Mouse (Mus musculus) CH12.LX (cell line): ENCODE results near the gene Cers6. TPM values are rescaled to one million over a fixed set of nuclear protein-coding genes. Genes with fewer than 3 reads are reported as not detected.

ENCODE experiments used
- DNase-seq: peaks from one replicate; pipeline ENCODE4 v3.0.0-alpha.2; 2013; ENCODE audit errors: extremely low read depth
- H3K27ac ChIP-seq: 2 replicates; pipeline ENCODE4 v1.5.1; 2012; ENCODE audit warnings: low read depth, mild to moderate bottlenecking, control low read depth, moderate library complexity; ENCODE audit not compliant: insufficient read depth
- H3K27me3 ChIP-seq: replicated peaks from 2 replicates; pipeline ENCODE3; 2012; ENCODE audit warnings: inconsistent platforms
- H3K36me3 ChIP-seq, 2 experiments: replicated peaks in 1 of 2; 2 replicates each; pipeline versions ENCODE3 to v1.6.1; 2012; ENCODE audit warnings: inconsistent platforms in 1 of 2, low read length in 1 of 2, mild to moderate bottlenecking in 1 of 2, mixed read lengths in 1 of 2, moderate library complexity in 1 of 2; ENCODE audit not compliant: control insufficient read depth in 1 of 2, insufficient read depth in 1 of 2
- H3K4me1 ChIP-seq, 2 experiments: 2 replicates each; pipeline ENCODE4 v1.6.1; 2012; ENCODE audit warnings: inconsistent platforms in 1 of 2, moderate library complexity in 1 of 2; ENCODE audit not compliant: insufficient read depth in 2 of 2, control insufficient read depth in 1 of 2
- H3K4me2 ChIP-seq: 2 replicates; pipeline ENCODE4 v1.6.1; 2012; ENCODE audit warnings: low read depth, mild to moderate bottlenecking, control low read depth; ENCODE audit not compliant: poor library complexity, insufficient read depth, severe bottlenecking
- H3K4me3 ChIP-seq, 3 experiments: fragments of 150-350 bp in 1 of 3; sonication (generic) in 1 of 3; replicated peaks in 1 of 3; 2 replicates each; pipeline versions ENCODE3 to v1.5.1; 2011 to 2012; ENCODE audit warnings: low read depth in 2 of 3, low read length in 2 of 3, mild to moderate bottlenecking in 2 of 3, moderate library complexity in 2 of 3, control low read depth in 1 of 3, improper control_type of control experiment in 1 of 3, inconsistent platforms in 1 of 3, mixed read lengths in 1 of 3; ENCODE audit not compliant: poor library complexity in 1 of 3
- H3K79me2 ChIP-seq: replicated peaks from 2 replicates; pipeline ENCODE4 v1.6.1; 2012; ENCODE audit warnings: mild to moderate bottlenecking, moderate library complexity; ENCODE audit not compliant: control insufficient read depth, poor library complexity, insufficient read depth, severe bottlenecking; ENCODE audit errors: extremely low read depth
- H3K9ac ChIP-seq: 2 replicates; pipeline ENCODE4 v1.6.1; 2012; ENCODE audit warnings: low read depth, mild to moderate bottlenecking, control low read depth, moderate library complexity; ENCODE audit not compliant: insufficient read depth
- H3K9me3 ChIP-seq: replicated peaks from 2 replicates; pipeline ENCODE3; 2012; ENCODE audit warnings: low read length, inconsistent platforms, mixed read lengths
- BHLHE40 ChIP-seq: IDR thresholded peaks from 2 replicates; pipeline ENCODE4 v1.6.1; 2011; ENCODE audit warnings: mild to moderate bottlenecking, low read depth, low read length, improper control_type of control experiment
- CHD1 ChIP-seq: IDR thresholded peaks from 2 replicates; pipeline ENCODE4 v1.6.1; 2012; ENCODE audit warnings: low read depth, low read length, improper control_type of control experiment, inconsistent platforms
- CHD2 ChIP-seq: IDR thresholded peaks from 2 replicates; pipeline ENCODE4 v1.6.1; 2011; ENCODE audit warnings: low read length, improper control_type of control experiment
- CTCF ChIP-seq, 2 experiments: IDR thresholded peaks in 1 of 2; conservative IDR thresholded peaks in 1 of 2; 2 replicates each; pipeline ENCODE4 v1.5.1; 2011 to 2012; ENCODE audit warnings: low read depth in 2 of 2, low read length in 2 of 2, improper control_type of control experiment in 1 of 2, inconsistent platforms in 1 of 2, mild to moderate bottlenecking in 1 of 2, moderate library complexity in 1 of 2
- E2F4 ChIP-seq: IDR thresholded peaks from 2 replicates; pipeline ENCODE4 v1.6.1; 2011; ENCODE audit warnings: low read depth, low read length, improper control_type of control experiment; ENCODE audit not compliant: insufficient replicate concordance
- EP300 ChIP-seq: IDR thresholded peaks from 2 replicates; pipeline ENCODE4 v1.6.1; 2011; ENCODE audit warnings: low read length, improper control_type of control experiment
- ETS1 ChIP-seq: conservative IDR thresholded peaks from 2 replicates; pipeline ENCODE4 v1.6.1; 2012; ENCODE audit warnings: low read depth, mild to moderate bottlenecking, inconsistent platforms, low read length, improper control_type of control experiment, moderate library complexity
- HCFC1 ChIP-seq: IDR thresholded peaks from 2 replicates; pipeline ENCODE4 v1.6.1; 2012; ENCODE audit warnings: low read depth, mild to moderate bottlenecking, inconsistent platforms, low read length, improper control_type of control experiment
- IRF4 ChIP-seq: IDR thresholded peaks from 2 replicates; pipeline ENCODE4 v1.6.1; 2014; ENCODE audit warnings: low read depth, mild to moderate bottlenecking, inconsistent platforms, low read length, improper control_type of control experiment
- JUN ChIP-seq: IDR thresholded peaks from 2 replicates; pipeline ENCODE4 v1.6.1; 2011; ENCODE audit warnings: low read depth, mild to moderate bottlenecking, low read length, improper control_type of control experiment, moderate library complexity; ENCODE audit not compliant: insufficient read depth
- MXI1 ChIP-seq: IDR thresholded peaks from 2 replicates; pipeline ENCODE4 v1.6.1; 2011; ENCODE audit warnings: mild to moderate bottlenecking, low read depth, low read length, improper control_type of control experiment
- MYC ChIP-seq: IDR thresholded peaks from 2 replicates; pipeline ENCODE4 v1.6.1; 2011; ENCODE audit warnings: low read depth, mild to moderate bottlenecking, improper control_type of control experiment, low read length
- NELFE ChIP-seq: IDR thresholded peaks from 2 replicates; pipeline ENCODE4 v1.6.1; 2011; ENCODE audit warnings: low read depth, low read length, improper control_type of control experiment
- POLR2A ChIP-seq: IDR thresholded peaks from 2 replicates; pipeline ENCODE4 v1.6.1; 2011; ENCODE audit warnings: low read depth, mild to moderate bottlenecking, improper control_type of control experiment, low read length
- POLR2AphosphoS2 ChIP-seq: IDR thresholded peaks from 2 replicates; pipeline ENCODE4 v1.6.1; 2011; ENCODE audit warnings: low read depth, low read length, improper control_type of control experiment
- RAD21 ChIP-seq: IDR thresholded peaks from 2 replicates; pipeline ENCODE4 v1.6.1; 2011; ENCODE audit warnings: low read depth, mild to moderate bottlenecking, low read length, improper control_type of control experiment, moderate library complexity
- RCOR1 ChIP-seq: conservative IDR thresholded peaks from 2 replicates; pipeline ENCODE4 v1.6.1; 2012; ENCODE audit warnings: low read depth, mild to moderate bottlenecking, inconsistent platforms, low read length, improper control_type of control experiment
- SIN3A ChIP-seq: IDR thresholded peaks from 2 replicates; pipeline ENCODE4 v1.6.1; 2012; ENCODE audit warnings: low read length, improper control_type of control experiment, inconsistent platforms
- SMC3 ChIP-seq: IDR thresholded peaks from 2 replicates; pipeline ENCODE4 v1.6.1; 2011; ENCODE audit warnings: low read depth, low read length, improper control_type of control experiment
- TCF12 ChIP-seq: IDR thresholded peaks from 2 replicates; pipeline ENCODE4 v1.6.1; 2014; ENCODE audit warnings: low read depth, mild to moderate bottlenecking, inconsistent platforms, low read length, improper control_type of control experiment
- UBTF ChIP-seq: IDR thresholded peaks from 2 replicates; pipeline ENCODE4 v1.6.1; 2012; ENCODE audit warnings: low read depth, mild to moderate bottlenecking, inconsistent platforms, low read length, improper control_type of control experiment, moderate library complexity
- USF2 ChIP-seq: conservative IDR thresholded peaks from 2 replicates; pipeline ENCODE4 v1.6.1; 2011; ENCODE audit warnings: low read depth, low read length, improper control_type of control experiment
- ZKSCAN1 ChIP-seq: IDR thresholded peaks from 2 replicates; pipeline ENCODE4 v1.6.1; 2012; ENCODE audit warnings: low read depth, inconsistent platforms, low read length, improper control_type of control experiment, borderline replicate concordance
- ZMIZ1 ChIP-seq: IDR thresholded peaks from 2 replicates; pipeline ENCODE4 v1.6.1; 2012; ENCODE audit warnings: low read depth, mild to moderate bottlenecking, inconsistent platforms, low read length, improper control_type of control experiment
- dilution Hi-C: fragments of 300-500 bp; cut with MboI; formaldehyde crosslinking; loops from 2 replicates; pipeline ENCODE4 v1.14.3; 2020; ENCODE audit warnings: low sequenced_read_pairs; ENCODE audit not compliant: extremely low pct_unique_long_range_greater_than_20kb, extremely low pct_ligation_motif_present
- in situ Hi-C: fragments of 300-500 bp; cut with MboI; formaldehyde crosslinking; loops from 3 replicates; pipeline ENCODE4 v1.14.3; 2019; ENCODE audit warnings: low sequenced_read_pairs, low pct_ligation_motif_present, low pct_unique_long_range_greater_than_20kb, mixed read lengths
- polyA plus RNA-seq: library from polyadenylated mRNA; unstranded; fragments of >175 nt; gene quantifications from 2 replicates; pipeline ENCODE4 v1.2.1, GENCODE M21; 2012; ENCODE audit warnings: low read depth; ENCODE audit not compliant: insufficient read length
- total RNA-seq, 2 experiments: library from RNA; depleted of rRNA; stranded (reverse); fragments of 300-350 nt in 1 of 2; fragments of >200 nt in 1 of 2; gene quantifications; 2 replicates each; pipeline ENCODE4 v1.2.3; 2012 to 2014

The Cers6 gene
- total and polyA plus RNA-seq, 3 experiments: not detected

DNA sequence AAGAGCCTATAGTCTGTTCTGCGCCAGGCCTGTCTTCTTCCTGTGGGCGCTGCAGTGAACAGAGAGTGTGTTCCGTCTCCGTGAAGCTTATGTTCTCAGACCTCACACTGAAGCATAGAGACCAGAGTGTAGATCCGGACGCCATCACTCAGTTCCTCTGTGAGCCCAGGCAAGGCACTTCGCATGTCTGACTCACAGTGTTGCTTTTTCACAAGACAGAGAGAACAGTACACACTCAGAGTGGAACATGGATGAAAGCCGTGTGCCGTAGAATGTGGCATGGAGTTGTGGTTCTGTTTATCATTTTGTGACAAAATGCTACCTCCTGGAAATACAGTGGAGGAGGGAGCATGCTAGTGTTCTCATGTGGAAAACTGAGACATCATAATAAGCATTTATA, 120.1 kb downstream of the Cers6 start:
- in situ Hi-C loops: no loop called here
- H3K79me2 ChIP-seq: no peaks in the 10 kb centered on the region
- no peak overlapping the region for H3K9ac ChIP-seq
- H3K27ac ChIP-seq: no peak overlapping the region
- no peak overlapping the region for H3K4me3 ChIP-seq
- H3K9me3 ChIP-seq: peaks cover 59% of the 10 kb centered on the region
- TF ChIP-seq POLR2AphosphoS2: no peak
- no peak for TF ChIP-seq NELFE
- no peak for TF ChIP-seq RCOR1
- TF ChIP-seq RAD21: no peak
- no peak for TF ChIP-seq SMC3
- TF ChIP-seq ETS1: no peak
- no peak for TF ChIP-seq MYC
- TF ChIP-seq TCF12: no peak
- no peak for TF ChIP-seq CTCF (conservative IDR thresholded peaks at IDR 0.05 in 1 of 2, IDR thresholded peaks at IDR 0.05 in 1 of 2; ENCODE audit: low read depth in 2 of 2, low read length in 2 of 2)
- H3K4me1 ChIP-seq: no peaks in the 10 kb centered on the region
- no peak overlapping the region for H3K4me2 ChIP-seq
- dilution Hi-C loops: no loop called here
- no peaks in the 10 kb centered on the region for H3K36me3 ChIP-seq
- DNase-seq: no peak
- H3K27me3 ChIP-seq: no peaks in the 10 kb centered on the region

DNA sequence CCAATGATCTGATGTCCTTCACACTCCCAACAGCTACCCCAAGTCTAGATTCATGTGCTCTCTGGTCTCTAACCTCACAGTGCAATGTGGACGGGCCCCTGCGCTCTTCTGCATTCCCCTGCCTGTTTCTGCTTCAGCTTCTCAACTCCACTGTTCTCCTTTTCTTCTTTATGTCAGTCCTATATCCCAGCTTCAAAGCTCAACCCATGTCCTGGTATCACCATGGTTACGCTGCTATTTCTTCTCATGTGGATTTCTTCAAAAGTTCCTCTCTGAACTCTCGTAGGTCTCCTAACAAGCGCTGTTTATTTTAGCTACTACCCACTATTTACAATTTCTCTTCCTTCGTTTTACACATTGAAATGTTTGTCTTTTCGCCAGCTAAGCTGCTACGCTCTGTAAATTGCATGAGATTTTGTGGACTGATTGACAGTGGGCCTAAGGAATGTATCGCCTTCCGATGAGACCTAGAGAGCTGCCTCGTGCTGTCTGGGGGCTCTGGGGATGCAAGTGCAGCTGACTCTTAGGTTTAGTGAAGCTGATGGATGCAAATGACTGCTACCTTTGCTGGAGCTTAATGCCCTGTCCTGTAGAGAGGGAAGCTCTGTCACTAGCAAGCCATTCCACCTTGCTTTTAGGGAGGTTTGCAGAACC, 120.6 kb downstream of the Cers6 start:
- no peaks in the 10 kb centered on the region for H3K36me3 ChIP-seq
- H3K4me3 ChIP-seq: no peak overlapping the region
- H3K79me2 ChIP-seq: no peaks in the 10 kb centered on the region
- H3K9me3 ChIP-seq: peaks cover 57% of the 10 kb centered on the region
- in situ Hi-C loops: no loop called here
- H3K9ac ChIP-seq: no peak overlapping the region
- dilution Hi-C loops: no loop called here
- no peak for DNase-seq
- H3K27me3 ChIP-seq: no peaks in the 10 kb centered on the region
- H3K4me1 ChIP-seq: no peaks in the 10 kb centered on the region
- no peak overlapping the region for H3K27ac ChIP-seq
- no peak for TF ChIP-seq MXI1
- no peak for TF ChIP-seq JUN
- no peak for TF ChIP-seq TCF12
- no peak for TF ChIP-seq HCFC1
- no peak for TF ChIP-seq ZKSCAN1
- TF ChIP-seq SIN3A: no peak
- no peak for TF ChIP-seq POLR2A
- TF ChIP-seq USF2: no peak
- TF ChIP-seq CHD1: no peak
- no peak for TF ChIP-seq EP300
- TF ChIP-seq E2F4: no peak
- TF ChIP-seq UBTF: no peak
- no peak for TF ChIP-seq CHD2
- no peak for TF ChIP-seq ZMIZ1
- no peak for TF ChIP-seq IRF4
- TF ChIP-seq BHLHE40: no peak
- H3K4me2 ChIP-seq: no peak overlapping the region
